Mouse (Mus musculus) cerebellum, postnatal 25 days (tissue): ENCODE results near the gene Wdr41.

ENCODE experiments used
- DNase-seq, 2 experiments: peaks; one replicate each; pipeline ENCODE4 v3.0.0; 2021; ENCODE audit warnings: mixed read lengths in 2 of 2

Wdr41 gene

DNA sequence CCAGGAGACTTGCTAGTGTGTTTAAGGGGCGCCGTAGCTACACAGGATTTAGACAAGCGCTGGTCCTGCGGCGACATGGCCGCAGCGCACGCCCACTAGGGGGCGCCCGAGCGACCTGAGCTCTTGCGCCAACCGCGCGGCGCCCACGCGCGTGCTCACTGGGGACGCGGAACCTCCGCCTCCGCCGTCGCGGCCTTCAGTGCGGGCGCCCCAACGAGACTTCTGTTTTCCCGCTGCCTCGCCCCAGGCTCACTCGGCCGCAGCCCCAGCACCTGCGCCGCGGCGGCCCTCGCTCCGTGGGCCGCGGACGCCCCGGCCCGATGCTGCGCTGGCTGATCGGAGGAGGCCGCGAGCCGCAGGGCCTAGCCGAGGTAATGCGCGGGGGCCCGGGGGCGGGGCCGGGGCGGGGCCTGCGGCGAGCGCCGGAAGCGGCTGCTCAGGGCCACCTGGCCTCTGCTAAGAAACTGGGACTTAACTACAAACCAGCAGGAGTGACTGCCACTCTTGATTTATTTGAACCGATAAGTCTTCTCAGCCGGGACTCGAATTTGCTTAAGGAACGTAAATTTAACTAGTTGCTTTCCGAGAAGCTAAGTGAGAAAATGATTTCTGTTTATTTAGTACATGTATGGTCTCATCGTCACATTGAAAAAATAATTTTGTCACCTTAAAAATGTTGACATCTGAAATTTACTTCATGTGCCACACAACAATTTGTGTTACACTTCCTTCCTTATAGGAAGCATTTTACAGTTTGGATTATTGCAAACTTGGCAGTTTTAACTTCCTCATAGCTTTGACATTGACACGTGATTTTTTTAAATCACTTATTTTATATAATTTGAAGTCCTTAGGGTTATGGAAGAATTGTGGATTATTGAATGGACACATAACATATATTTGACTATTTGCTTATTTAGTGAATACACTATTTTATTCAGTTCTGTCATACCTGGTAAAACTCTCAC, at the start of gene Wdr41:
TSS of gene Wdr41 (plus strand) at position 126 of the 968 bp plus-strand sequence.
- peak; percentile 95 to 97 for DNase-seq

DNA sequence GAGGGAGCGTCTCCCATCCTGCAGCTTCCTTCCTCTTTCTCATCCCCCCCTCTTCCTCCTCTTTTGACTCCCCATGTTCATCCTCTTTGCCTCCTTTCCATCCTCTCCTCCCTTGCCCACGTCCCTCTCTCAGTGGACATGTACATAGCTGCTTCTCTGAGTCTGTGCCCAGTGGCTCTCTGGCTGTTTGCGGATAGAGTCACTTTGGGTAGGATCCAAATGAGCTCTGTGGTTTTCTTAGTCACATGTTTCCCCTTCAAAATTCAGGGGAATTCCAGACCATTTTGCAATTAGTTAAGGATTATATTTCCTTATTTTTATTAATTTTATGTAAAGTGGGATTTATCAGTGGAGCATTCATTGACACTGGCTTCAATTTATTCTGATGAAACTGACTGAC, 48.1 kb upstream of the Wdr41 start:
- DNase-seq = no peak

DNA sequence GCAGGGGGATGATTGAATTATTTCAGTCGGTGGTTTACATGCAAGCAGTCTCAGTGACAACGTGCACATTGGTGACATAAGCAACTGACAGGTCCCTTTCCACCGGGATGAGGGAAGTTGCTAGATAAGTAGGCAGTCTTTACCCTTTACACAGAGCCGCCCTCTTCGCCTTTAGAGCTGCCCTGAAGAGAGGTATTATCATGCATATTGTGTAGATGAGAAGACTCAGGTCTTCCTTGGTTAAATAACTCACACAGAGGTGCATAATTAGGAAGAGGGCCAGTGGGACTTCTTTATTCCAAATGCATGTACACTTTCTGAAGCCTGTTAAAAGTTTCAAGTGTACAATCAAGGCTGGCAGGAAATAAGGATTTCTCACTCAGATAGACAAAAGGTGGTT, 37.7 kb upstream of the Wdr41 start:
- DNase-seq = no peak

DNA sequence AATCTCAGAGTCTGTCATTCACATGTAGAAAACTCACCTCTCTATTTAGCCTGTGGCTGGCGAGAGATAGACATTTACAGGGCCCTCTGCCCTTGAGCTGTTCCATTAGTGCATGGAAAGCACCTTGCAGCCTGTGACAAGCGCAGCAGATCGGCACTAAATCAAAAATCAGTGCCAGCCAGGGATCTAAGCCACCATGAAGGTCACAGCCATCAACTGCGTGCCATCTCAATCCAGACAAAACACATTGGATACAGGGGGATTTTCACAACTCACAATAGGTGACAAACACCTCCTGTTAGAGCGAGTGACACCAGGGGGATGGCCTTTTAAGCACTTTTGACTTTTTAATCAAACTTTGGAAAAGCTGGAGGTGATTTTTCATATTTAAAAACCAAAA, 36.0 kb upstream of the Wdr41 start:
- no peak for DNase-seq

DNA sequence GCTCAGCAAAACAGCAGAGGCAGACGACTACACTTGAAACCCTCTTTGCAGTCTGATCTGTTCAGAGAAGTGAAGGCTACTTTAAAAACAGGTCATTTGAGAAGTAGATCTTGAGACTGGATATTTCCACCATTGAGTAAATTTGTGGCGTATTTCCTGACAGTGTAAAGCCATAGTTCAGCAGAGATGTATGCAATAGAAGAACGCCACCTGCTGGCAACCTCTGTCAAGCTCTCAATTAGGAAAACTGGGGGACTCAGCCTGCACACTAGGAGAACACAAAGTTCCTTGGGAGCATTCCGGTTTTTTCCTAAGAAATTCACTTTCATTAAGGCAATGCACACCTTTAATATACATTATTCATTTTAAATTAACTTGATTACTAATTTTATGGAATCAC, 34.9 kb upstream of the Wdr41 start:
- DNase-seq = peak; percentile 40 to 76

DNA sequence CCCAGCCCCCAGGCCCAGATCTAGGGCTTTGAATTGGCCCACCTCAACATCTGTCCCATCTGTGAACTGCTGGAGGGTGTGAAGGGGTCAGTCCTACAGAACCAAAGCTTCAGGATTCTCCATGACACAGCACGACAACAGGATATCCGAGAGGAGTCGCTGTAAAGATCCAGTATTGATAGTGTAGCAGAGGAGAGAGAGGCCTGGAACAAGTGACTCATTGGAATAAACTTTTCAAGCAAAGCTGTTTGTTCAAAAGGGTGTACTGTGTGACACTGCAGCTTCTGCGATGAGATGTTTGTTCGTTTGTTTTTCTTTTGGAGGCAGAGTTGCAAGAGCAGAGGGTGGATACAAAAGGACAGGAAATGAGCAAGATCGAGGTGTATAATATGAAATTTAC, 20.2 kb upstream of the Wdr41 start:
- no peak for DNase-seq

DNA sequence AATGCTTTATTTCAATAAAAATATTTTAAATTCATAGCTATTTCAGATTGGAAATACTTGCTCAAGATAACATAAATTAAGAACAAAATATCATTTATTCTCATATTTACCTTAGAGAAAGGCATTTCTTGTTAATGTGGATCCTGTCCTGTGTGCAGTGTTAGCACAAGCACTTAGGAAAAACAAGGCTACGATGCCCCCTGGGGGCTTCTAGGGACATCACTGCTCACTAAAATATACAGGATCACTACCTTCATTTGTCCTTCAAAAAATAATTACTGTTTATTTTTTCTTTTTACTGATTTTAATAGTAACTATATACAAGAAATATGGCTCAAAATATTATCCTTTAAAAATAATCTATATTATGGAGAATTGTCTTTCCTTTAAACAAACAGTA, 18.2 kb upstream of the Wdr41 start:
- peak in 1 of 2 experiments; percentile 12 for DNase-seq

DNA sequence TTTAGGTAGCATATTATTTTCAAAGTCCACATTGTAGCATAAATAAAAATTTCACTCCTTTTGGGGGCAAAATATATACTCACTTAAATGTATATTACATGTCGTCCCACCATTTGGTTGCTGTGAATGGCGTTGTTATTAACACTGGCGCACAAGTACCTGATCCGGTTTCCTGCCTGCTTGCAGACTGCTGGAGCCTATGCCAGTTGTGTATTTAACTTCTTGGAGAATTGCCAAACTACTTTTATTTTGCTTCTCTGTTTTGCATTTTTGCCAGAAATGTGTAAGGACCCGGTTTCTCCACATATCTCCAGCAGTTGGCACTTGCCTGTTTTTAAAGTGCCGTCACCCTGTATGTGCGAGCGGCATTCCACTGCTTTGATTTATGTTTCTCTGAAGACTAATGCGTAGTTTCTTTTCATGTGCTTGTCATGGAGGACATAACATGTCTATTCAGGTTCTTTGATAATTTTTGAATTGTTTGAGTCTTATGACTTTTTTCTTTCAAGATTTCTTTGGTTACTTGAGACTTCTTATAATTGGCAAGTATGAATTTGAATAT, 6.1 kb upstream of the Wdr41 start:
- DNase-seq = no peak

DNA sequence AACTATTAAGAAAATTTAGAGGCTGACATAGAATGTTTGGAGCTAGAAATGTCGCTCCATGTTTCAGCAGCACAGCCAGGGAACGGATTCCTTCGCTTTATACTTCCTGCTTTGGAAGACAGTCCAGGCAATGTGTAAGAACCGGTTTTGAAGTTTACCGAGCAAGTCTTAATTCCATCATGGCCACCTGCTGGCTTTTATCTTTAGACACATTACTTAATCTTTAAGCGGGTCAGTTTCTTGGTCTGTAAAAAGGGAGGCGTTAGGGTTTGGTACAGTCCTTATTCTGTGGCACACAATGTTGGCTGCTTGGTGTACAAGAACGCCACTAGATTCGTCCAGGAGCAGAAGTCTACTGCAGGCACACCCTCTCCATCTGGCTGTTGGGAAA, 321 bp upstream of the Wdr41 start:
- DNase-seq = no peak

DNA sequence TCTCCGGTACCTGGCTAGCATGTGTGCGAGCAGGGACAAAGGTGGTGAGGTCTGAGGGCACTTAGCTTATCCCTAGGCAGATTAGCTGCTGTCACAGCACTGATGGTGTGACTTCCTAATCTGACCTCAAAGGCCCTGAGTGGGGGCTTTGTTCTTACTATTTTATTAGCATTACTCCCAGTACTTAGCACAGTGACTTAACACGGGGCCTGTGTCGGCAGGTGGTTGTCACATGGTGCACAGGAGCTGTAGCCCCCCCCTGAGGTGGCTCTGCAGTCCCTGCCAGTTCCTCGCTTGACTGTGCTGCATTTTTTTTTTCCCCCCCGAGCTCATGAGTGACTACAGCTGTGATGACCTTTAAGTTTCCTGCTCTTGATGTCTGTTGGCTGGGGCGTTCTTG, 2.9 kb downstream of the Wdr41 start:
- no peak for DNase-seq

DNA sequence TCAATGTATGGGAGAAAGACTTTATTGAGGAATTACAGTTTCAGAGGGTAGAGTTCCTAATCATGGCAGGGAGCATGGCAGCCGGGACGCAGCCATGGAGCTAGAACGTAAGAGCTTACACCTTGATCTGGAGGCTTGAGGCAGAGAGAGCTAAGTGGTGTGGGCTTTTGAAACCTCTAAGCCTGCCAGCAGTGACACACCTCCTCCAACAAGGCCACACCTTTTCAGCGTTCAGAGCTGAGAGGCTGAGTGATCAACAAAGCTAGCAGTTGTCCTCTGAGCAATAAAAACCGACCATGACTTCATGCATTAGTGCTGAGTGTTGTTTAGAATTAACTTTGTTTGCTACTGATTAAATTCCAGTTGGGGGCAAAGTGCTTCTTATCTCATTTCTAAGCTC, 14.4 kb downstream of the Wdr41 start:
- no peak for DNase-seq

DNA sequence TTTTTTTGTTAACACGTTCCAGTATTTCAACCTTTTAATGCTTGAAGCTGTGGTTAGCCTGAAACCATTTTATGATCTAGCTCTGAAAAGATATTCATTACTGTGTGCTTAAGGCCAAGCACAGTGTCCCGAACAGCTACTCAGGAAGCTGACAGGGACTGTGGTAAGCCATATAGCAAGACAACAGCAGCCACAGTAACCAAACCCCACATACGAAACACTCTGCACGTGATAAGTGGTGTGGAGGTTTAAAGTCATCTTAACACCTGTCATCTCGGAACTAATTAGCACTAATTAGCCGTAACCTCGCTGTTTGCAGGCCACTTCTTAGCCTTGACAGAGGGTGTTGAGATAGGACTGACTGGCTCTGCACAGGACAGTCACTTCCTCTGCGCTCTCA, 31.1 kb downstream of the Wdr41 start:
- DNase-seq = no peak

DNA sequence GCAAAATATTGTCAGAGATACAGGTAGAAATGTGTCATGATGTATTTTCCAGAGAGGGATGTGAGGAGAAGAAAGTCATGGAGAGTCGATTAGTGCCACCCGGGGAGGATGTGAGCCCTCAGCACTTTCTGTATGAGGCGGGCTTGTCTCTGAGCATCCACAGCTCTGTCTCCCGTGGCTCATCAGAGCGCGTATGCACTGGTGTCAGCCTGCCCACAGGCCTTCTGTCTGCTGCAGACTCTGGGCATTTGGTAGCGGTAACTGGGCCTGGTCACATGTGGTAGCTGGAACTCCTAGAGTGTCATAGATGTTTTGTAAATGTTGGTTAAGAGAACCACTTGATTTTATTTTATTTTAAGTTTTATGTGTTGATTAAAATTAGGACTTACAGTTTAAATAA, 33.1 kb downstream of the Wdr41 start:
- DNase-seq = no peak

DNA sequence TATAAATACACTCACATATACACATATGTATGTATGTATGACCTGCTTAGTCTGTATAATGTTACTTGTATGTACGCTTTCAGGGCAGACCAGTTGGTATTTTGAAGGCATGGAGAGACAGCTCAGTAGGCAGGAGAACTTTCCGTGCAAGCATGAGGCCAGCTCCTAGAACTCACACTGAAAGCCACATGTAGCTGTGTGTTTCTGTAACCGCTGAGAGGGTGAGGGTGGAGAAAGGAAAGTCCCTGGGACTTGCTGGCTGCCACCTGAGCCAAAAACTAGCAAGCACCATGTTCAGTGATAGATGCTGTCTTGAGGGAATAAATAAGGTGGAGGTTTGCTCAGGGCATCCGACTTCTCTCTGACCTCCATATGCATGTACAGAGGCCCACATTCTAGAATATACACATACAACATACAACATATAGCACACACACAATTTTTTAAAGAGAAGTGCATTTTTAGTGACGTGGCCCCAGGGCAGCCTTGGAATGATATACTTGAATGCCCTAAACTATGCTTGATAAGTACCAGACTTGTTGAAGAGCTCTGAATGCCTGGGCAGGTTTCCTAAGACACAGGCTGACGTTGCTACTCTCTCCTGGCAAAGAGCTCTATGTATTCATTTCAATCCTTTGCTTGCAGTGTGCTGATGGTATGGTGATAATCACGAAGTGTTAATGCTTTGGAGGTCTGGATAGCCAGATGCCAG, 35.6 kb downstream of the Wdr41 start:
- DNase-seq = no peak

DNA sequence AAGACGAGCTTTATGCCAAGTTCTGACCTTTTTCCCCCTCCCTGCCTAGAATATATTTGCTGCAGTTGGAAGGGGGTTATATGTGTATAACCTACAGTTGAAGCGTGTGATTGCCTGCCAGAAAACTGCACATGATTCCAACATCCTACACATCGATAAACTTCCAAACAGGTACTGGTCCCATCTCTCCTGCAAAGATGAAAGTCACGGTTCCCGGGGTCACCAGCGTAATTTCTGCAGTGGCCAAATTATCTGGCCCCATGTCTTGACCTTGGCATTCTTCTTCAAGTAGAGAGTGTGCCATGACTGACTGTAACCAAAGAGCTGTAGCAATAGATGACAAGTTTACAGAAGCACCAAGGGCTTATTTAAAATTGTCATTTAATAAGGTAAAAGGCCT, 41.1 kb downstream of the Wdr41 start:
- DNase-seq = no peak

DNA sequence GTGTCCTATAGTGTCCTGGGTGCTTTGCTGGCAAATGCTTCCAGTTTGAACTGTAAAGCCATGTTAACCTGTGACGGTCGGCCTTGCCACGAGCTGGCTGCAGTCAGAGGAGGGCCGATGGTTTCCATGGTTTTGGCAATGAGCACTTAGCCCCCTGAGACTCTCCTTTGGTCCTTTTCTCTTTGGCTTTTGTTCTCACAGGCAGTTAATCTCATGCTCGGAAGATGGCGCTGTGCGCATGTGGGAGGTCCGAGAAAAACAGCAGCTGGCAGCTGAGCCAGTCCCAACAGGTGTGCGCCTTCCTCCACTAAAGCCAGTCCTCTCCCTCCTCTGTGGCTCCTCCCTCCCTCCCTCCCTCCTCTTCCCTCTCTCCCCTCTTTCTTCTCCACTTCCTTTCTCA, 41.8 kb downstream of the Wdr41 start:
- peak; percentile 58 to 71 for DNase-seq

DNA sequence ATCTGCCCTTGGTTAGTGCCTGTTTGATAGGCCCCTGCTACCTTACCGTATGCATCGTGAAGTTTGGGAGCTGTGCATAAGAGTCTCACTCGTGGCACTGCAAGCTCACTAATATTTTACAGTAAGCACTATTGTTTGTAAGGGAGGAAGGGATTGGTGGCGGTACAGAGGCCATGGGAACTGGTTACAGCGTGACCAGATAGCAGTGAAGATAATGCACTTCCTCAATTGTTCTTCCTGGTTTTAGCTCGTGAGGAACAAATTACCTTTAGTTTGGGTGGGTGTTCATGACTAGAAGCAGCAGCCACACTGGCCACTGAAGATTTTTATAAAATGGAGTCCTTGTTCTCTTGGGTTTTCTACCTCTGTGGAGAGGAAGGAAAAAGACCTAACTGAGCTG, 43.2 kb downstream of the Wdr41 start:
- DNase-seq = no peak

DNA sequence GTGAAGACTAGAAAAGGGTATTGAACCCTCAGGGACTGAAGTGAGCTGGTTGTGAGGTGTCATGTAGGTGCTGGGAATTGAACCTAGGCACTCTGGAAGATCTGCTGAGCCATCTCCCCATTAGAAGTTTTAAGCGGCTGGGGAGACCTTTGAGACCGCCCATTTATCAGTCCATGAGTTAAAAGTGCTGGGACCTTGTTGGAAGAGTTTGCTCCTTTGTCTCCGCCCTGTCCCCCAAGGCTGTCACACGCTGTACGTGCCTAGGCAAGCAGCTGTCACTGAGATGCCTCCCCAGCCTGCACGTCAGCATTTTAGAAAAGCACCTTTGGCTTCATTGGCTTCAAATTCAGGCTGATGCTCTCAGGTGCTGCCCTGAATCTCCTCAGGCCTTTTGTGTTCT, 44.1 kb downstream of the Wdr41 start:
- DNase-seq = no peak

DNA sequence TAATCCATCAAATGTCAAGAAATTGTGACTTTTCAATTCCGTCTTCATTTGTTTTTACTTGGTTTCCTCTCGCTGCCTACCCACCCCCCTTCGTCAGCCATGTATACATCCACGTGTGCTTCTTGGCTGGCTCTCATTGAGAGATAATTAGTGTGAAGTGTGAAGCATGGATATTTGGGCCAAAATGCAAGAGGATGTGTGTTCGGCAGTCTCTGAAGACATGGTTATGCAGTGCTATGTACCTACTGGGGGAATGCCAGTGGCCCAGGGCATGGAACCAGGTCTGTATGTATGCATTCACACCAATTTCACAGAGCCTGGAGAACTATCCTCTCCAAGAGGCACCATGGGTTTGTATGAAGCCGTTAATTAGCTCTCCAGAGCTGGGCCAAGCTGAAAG, 54.7 kb downstream of the Wdr41 start:
- DNase-seq = no peak

DNA sequence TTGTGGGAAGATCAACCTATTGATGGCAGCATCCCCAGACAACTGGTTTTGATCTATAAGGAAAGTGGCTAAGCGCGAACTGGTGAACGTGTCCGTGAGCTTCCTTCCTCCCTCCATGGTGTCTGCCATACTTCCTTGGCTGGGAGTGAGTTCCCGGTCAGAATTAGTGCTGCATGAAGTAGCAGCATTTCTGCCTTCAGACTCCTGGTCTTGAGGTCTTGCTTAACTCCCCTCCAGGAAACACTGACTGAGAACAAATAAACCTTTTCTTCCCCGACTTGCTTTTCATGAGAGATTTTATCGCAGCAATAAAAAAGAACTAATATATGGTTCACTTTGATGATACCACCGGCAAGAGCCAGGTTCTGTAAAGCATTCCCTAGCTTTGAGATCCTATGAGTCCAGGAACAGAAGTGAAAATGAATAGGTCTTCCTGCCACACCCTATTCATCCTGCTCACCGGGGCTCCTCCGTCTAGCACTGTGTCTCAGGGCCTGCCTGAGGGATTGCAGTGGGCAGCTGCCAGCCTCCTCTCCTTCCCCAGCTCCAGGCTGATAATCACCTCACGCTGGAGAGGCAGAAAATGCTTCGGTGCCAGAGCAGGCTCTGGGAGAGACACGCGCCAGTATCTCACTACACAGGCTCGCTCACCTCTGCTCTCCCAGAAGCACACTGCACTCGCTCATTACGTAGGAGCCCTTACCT, 56.1 kb downstream of the Wdr41 start:
- no peak for DNase-seq

DNA sequence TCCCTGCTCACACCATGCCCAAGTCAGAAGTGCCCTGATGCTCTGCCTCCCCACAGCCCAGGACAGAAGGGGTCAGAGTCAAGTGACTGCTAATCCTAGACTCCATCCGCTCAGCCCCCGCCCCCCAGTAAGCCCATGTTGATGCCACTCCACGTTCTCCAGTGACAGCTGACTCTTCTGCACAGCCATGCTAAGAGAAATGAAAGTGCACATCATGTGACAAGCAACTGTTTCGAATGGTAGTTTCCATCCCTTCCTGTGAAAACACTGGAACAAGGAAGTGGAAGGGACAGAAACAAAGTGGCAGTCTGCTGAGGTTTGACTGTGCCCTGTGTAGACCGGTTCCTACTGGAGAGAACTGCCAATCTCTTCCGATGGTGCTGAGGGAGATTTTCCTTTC, 56.8 kb downstream of the Wdr41 start:
- no peak for DNase-seq

DNA sequence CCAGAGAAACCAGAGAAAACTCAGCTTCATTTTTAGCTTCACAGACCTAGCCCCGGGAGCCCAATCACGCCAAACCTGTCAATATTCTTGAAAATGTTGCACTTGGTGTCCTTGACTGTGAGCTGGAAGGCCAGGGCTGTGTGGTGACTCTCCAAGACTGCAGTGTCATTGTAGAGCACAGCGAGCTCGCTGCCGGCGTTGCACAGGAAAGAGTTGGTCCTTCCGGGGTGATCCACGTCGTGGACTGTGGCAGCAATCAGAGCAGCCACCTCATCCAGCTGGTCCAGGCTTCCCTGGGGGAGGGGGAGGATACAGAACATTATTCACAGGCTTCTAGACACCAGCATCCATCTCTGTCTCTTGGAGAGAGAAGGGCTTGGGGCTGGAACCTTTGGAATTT, 58.0 kb downstream of the Wdr41 start:
- no peak for DNase-seq

DNA sequence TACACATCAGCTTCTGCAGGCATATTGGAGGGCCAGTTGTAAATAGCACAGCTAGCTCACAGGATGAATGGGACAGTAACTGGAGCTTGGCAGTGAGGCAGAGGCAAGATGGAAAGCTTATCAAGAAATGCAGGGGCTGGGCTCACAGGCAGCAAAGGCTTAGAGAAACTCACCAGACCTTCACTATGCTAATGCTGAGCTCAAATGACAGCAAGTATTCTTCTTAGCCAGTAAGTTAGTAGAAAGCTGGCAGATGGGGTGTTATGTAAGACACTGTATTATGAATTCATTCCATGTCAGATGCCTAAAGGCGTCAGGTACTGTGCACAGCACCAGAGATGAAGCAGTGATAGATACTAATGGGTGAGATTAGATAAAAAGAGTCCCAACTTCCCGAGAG, 58.6 kb downstream of the Wdr41 start:
- DNase-seq = no peak
